Mouse (Mus musculus): ENCODE data around the gene Sumf2. TPM values are rescaled to one million over a fixed set of nuclear protein-coding genes. Genes with fewer than 3 reads are reported as not detected.

Gene Sumf2
- total RNA-seq, 1 experiment from 2014 or later = 3.8 TPM

DNA sequence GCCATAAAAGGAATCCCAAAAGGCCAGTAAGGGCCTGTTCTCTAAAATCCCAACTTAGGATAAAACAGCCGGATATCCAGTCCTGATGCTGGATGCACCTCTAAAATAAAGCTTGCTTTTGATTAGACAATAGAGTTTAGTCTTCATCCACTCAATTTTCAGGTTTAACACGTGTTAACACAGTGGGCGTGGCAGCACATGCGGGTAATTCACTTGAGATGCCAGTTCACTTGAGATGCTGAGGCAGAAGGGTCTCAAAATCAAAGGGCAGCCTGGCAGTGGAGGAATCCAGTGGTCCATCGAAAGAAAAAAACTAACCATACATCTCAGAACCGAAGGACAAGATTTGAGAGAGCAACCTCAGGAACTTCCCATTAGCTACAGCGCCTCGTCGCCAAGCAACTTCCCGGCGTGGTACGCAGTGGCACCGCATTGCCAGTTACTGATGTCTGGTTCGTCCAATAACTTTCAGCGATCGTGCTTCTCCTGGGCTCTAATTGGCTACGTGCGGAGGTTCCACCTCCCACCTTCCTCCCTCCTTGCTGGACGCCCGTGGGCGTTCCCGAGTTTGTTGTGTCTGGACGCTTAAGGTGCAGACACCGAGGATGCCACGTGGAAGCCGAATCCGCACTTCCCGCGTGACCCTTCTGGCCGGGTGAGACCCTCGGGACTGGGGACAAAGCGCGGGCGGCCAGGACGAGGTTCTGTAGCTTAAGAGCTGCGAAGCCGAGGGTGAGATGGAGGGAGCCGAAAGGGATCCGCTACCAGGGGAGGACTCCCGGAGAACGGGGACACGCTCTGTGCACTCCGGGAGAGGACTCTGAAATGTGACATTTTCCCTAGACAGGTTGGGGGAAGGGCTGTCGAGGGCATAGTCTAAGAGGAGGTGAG lies 48.7 kb downstream of the Sumf2 start, which contains the start of gene Zbed5:
Gene Zbed5 (plus strand): TSS at position 526 of the 891 bp plus-strand sequence.
- ATAC-seq (replicated peaks; ENCODE audit: insufficient number of reproducible peaks, low FRiP score, low TSS enrichment, poor library complexity, severe bottlenecking) = peak; percentile 100

GRCm38 (mm10) chr5:129898449-129898848 lies 51.7 kb downstream of the Sumf2 start, which contains the start of gene Phkg1:
Gene Phkg1 (minus strand): TSS chr5:129898549.
- no peak for ATAC-seq (replicated peaks; ENCODE audit: insufficient number of reproducible peaks, low FRiP score, low TSS enrichment, poor library complexity, severe bottlenecking)

GRCm38 (mm10) chr5:129907775-129908174 lies 61.0 kb downstream of the Sumf2 start:
- no peak for ATAC-seq (replicated peaks; ENCODE audit: insufficient number of reproducible peaks, low FRiP score, low TSS enrichment, poor library complexity, severe bottlenecking)

DNA sequence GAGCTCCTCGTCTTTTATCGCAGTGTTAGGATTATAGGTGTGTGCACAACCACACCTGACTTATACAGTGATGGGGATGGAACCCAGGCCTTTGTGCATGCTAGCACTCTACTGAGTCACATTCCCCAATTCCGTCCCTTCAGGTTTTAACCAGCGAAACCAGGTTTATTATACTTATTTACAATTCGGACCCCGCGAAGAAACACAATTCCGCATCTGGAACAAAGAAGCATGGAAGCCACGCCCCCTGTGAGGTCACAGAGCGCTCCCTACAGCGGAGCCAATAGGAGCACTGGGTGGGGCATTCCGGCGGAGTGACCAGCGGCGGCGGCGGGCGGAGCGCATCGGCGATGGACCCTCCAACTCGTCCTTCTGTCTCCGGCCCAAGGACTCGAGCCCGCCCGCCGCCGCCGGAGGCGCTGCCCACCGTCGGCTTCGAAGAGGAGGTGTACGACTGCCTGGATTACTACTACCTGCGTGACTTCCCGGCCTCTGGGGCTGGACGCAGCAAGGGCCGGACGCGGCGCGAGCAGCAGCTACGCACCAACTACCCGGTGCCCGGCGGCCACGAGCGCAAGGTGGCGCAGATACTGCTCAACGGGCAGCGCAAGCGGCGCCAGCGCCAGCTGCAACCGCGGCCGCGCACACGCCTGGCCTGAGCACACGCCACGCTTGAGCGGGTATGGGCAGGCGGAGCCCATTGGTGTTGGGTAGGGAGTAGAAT lies 61.6 kb downstream of the Sumf2 start, which contains the start of gene Nupr1l:
Gene Nupr1l (plus strand): TSS at position 299 of the 724 bp plus-strand sequence.
- peak; percentile 86 for ATAC-seq (replicated peaks; ENCODE audit: insufficient number of reproducible peaks, low FRiP score, low TSS enrichment, poor library complexity, severe bottlenecking)

GRCm38 (mm10) chr5:129909147-129909546 lies 62.4 kb downstream of the Sumf2 start:
- no peak for ATAC-seq (replicated peaks; ENCODE audit: insufficient number of reproducible peaks, low FRiP score, low TSS enrichment, poor library complexity, severe bottlenecking)

DNA sequence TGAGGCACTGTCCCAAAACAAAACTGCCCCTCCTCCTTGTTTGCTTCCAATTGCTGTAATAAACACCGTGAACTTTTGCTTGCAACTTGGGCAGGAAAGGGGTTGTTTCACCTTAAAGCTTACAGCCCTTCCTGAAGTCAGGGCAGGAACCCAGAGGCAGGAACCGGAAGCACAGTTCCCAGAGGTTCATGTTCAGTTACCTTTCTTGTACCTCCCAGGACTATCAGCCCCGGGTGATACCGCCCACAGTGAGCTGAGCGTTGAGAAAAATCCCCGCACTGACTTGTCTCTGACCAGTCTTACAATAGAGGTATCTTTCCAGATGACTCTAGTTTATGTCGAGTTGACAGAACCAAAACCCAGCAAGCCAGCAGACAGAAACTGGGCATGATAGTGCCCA lies 62.8 kb downstream of the Sumf2 start:
- no peak for ATAC-seq (replicated peaks; ENCODE audit: insufficient number of reproducible peaks, low FRiP score, low TSS enrichment, poor library complexity, severe bottlenecking)

Other genes with a start within 250 kb of the Sumf2 start
- gene Zfp11, start 176.9 kb upstream of the Sumf2 start, total RNA-seq (2017) = 0.11 to 1.3 TPM (median 0.86 TPM) in 3 replicates
- gene Sept14, start 138.5 kb upstream of the Sumf2 start, total RNA-seq (2017) = not detected in 3 replicates
- gene Mrps17, start 131.5 kb upstream of the Sumf2 start, total RNA-seq (2017) = 34.6 to 75.1 TPM (median 51.6 TPM) in 3 replicates
- 22.3 to 33.3 TPM (median 24.7 TPM) in 3 replicates for gene Nipsnap2, start 121.9 kb upstream of the Sumf2 start, total RNA-seq (2017)
- gene Psph, start 59.5 kb upstream of the Sumf2 start, total RNA-seq (2017) = 6.7 to 17.3 TPM (median 10.8 TPM) in 3 replicates
- 183 to 342 TPM (median 299 TPM) in 3 replicates for gene Chchd2, start 40.5 kb downstream of the Sumf2 start, total RNA-seq (2017)
- gene Zbed5, start 48.7 kb downstream of the Sumf2 start, total RNA-seq (2017) = 0.68 to 2.2 TPM in 2 of 3 replicates, not detected in the other
- 0.75 TPM in 1 of 3 replicates, not detected in the others for gene Phkg1, start 51.6 kb downstream of the Sumf2 start, total RNA-seq (2017)
- 0.48 to 4.0 TPM (median 1.9 TPM) in 3 replicates for gene Nupr1l, start 61.6 kb downstream of the Sumf2 start, total RNA-seq (2017)
- 9.4 to 13.4 TPM (median 9.6 TPM) in 3 replicates for gene Vkorc1l1, start 95.0 kb downstream of the Sumf2 start, total RNA-seq (2017)
- 47.3 to 59.4 TPM (median 52.0 TPM) in 3 replicates for gene Gusb, start 156.1 kb downstream of the Sumf2 start, total RNA-seq (2017)
- gene Asl, start 182.3 kb downstream of the Sumf2 start, total RNA-seq (2017) = 21.0 to 38.4 TPM (median 29.3 TPM) in 3 replicates
- 34.5 to 51.7 TPM (median 50.6 TPM) in 3 replicates for gene Crcp, start 182.3 kb downstream of the Sumf2 start, total RNA-seq (2017)
- gene Tpst1, start 226.3 kb downstream of the Sumf2 start, total RNA-seq (2017) = 8.2 to 14.2 TPM (median 11.6 TPM) in 3 replicates

Data from monocyte, adult 5-6 weeks (primary cell).